Mouse (Mus musculus): ENCODE results near the gene Sh3gl2.

GRCm38 (mm10) chr4:85283151-85283550, 78.2 kb downstream of the Sh3gl2 start:
- TF ChIP-seq CTCF (IDR thresholded peaks at IDR 0.05; ENCODE audit: control insufficient read depth, insufficient read depth, low read length) (no peak), POLR2A (IDR thresholded peaks at IDR 0.05; ENCODE audit: borderline replicate concordance, control insufficient read depth, low read depth, low read length) (no peak)

Data from bone marrow, adult 2 months (tissue).